Mouse (Mus musculus) heart, postnatal 0 days (tissue): ENCODE results near the gene Gm11011. TPM values are rescaled to one million over a fixed set of nuclear protein-coding genes. Genes with fewer than 3 reads are reported as not detected.

ENCODE experiments used
- ATAC-seq: fragments of 200-750 bp; cut with Nextera tagmentation; 2 replicates; pipeline ENCODE4 v1.8.0; 2017; ENCODE audit warnings: low read depth, moderate number of reproducible peaks, moderate library complexity; ENCODE audit not compliant: insufficient read depth
- DNase-seq: peaks from one replicate; pipeline ENCODE4 v3.0.0-alpha.2; 2016; ENCODE audit warnings: low spot score
- H3K27ac ChIP-seq: fragments of 300-500 bp; sonication (generic); 2 replicates; pipeline ENCODE4 v1.5.1; 2014; ENCODE audit warnings: low read depth, mild to moderate bottlenecking
- H3K27me3 ChIP-seq: fragments of 300-500 bp; sonication (generic); 2 replicates; pipeline ENCODE4 v1.6.1; 2014; ENCODE audit warnings: low read length, mixed read lengths; ENCODE audit not compliant: control insufficient read depth, insufficient read depth
- H3K36me3 ChIP-seq: fragments of 300-500 bp; sonication (generic); replicated peaks from 2 replicates; pipeline ENCODE4 v1.6.1; 2014; ENCODE audit warnings: low read length, mixed read lengths; ENCODE audit not compliant: control insufficient read depth, insufficient read depth
- H3K4me1 ChIP-seq: fragments of 300-500 bp; sonication (generic); 2 replicates; pipeline ENCODE4 v1.6.1; 2014; ENCODE audit warnings: antibody characterized with exemption; ENCODE audit not compliant: control insufficient read depth, insufficient read depth
- H3K4me2 ChIP-seq: fragments of 300-500 bp; sonication (generic); 2 replicates; pipeline ENCODE4 v1.6.1; 2014; ENCODE audit warnings: low read depth, mild to moderate bottlenecking, low read length, moderate library complexity
- H3K4me3 ChIP-seq: fragments of 300-500 bp; sonication (generic); 2 replicates; pipeline ENCODE4 v1.5.1; 2014; ENCODE audit warnings: low read depth, low read length
- H3K9ac ChIP-seq: fragments of 300-500 bp; sonication (generic); replicated peaks from 2 replicates; pipeline ENCODE4 v1.6.1; 2014; ENCODE audit warnings: low read depth, low read length, mixed read lengths
- H3K9me3 ChIP-seq: fragments of 300-500 bp; sonication (generic); replicated peaks from 2 replicates; pipeline ENCODE4 v1.6.1; 2016; ENCODE audit warnings: low read length; ENCODE audit not compliant: control insufficient read depth
- CTCF ChIP-seq: IDR thresholded peaks from 2 replicates; pipeline ENCODE4 v1.5.1; 2016; ENCODE audit warnings: antibody characterized with exemption, control low read depth, low read depth
- EP300 ChIP-seq: IDR thresholded peaks from 2 replicates; pipeline ENCODE4 v1.6.1; 2016; ENCODE audit warnings: antibody characterized with exemption, low read depth
- WGBS: fragments of 180-500 bp; shearing (Covaris S2); extraction: QIAGEN DNeasy Blood & Tissue Kit; methylation state at CpG from one replicate; pipeline ENCODE4 v1.1.7; 2014; 5-methylcytosine and 5-hydroxymethylcytosine counted together
- polyA plus RNA-seq: library from polyadenylated mRNA; unstranded; fragments of >200 nt; fragmentation: Nextera tagmentation; extraction: Ambion mirVana; gene quantifications from 2 replicates; pipeline ENCODE4 v1.2.1, GENCODE M21; 2015
- total RNA-seq: library from RNA; depleted of rRNA; stranded (reverse); fragments of >200 nt; gene quantifications from 2 replicates; pipeline ENCODE4 v1.2.3, GENCODE M21; 2014; ENCODE audit warnings: low replicate concordance

Gene Gm11011
- total and polyA plus RNA-seq, 2 experiments from 2014 or later, result not detected

GRCm38 (mm10) chr2:169599591-169599990 is 12.0 kb upstream of the Gm11011 start:
- H3K27me3 ChIP-seq, result no peaks in the 10 kb centered on the region
- H3K4me1 ChIP-seq, result no peaks in the 10 kb centered on the region
- H3K4me2 ChIP-seq, result no peak overlapping the region
- ATAC-seq, result no peak
- H3K9ac ChIP-seq, result no peak overlapping the region
- H3K4me3 ChIP-seq, result no peak overlapping the region
- no peaks in the 10 kb centered on the region for H3K9me3 ChIP-seq
- no peak for DNase-seq
- TF ChIP-seq CTCF (no peak), EP300 (no peak)
- no peaks in the 10 kb centered on the region for H3K36me3 ChIP-seq
- 80% methylated on average over 4 of the region's 4 CpGs for WGBS
- H3K27ac ChIP-seq, result no peak overlapping the region

- DNase-seq (no peak), ATAC-seq (no peak)
- Histone ChIP-seq H3K27ac (no peak overlapping the region), H3K9me3 (no peaks in the 10 kb centered on the region), H3K9ac (no peak overlapping the region), H3K27me3 (no peaks in the 10 kb centered on the region), H3K36me3 (no peaks in the 10 kb centered on the region), H3K4me3 (no peak overlapping the region), H3K4me2 (no peak overlapping the region), H3K4me1 (no peaks in the 10 kb centered on the region)
- WGBS, result 89% methylated on average over 8 of the region's 8 CpGs
- no peak for TF ChIP-seq CTCF
- no peak for TF ChIP-seq EP300
Observed at GRCm38 (mm10) chr2:169597971-169598370, 10.4 kb upstream of the Gm11011 start.

- no peak for DNase-seq
- H3K4me2 ChIP-seq, result no peak overlapping the region
- no peak overlapping the region for H3K9ac ChIP-seq
- no peaks in the 10 kb centered on the region for H3K36me3 ChIP-seq
- WGBS, result 78% methylated on average over 6 of the region's 6 CpGs
- no peaks in the 10 kb centered on the region for H3K9me3 ChIP-seq
- H3K4me3 ChIP-seq, result no peak overlapping the region
- no peak overlapping the region for H3K27ac ChIP-seq
- H3K4me1 ChIP-seq, result no peaks in the 10 kb centered on the region
- ATAC-seq, result no peak
- TF ChIP-seq CTCF (no peak), EP300 (no peak)
- no peaks in the 10 kb centered on the region for H3K27me3 ChIP-seq
Observed at GRCm38 (mm10) chr2:169597357-169597756, 9.8 kb upstream of the Gm11011 start.

GRCm38 (mm10) chr2:169593742-169594141 is 6.2 kb upstream of the Gm11011 start:
- no peaks in the 10 kb centered on the region for H3K36me3 ChIP-seq
- H3K9ac ChIP-seq, result no peak overlapping the region
- H3K27me3 ChIP-seq, result no peaks in the 10 kb centered on the region
- TF ChIP-seq CTCF (no peak), EP300 (no peak)
- 51% methylated on average over 3 of the region's 3 CpGs for WGBS
- no peak for ATAC-seq
- H3K4me3 ChIP-seq, result no peak overlapping the region
- no peak for DNase-seq
- H3K4me2 ChIP-seq, result no peak overlapping the region
- H3K27ac ChIP-seq, result no peak overlapping the region
- no peaks in the 10 kb centered on the region for H3K4me1 ChIP-seq
- no peaks in the 10 kb centered on the region for H3K9me3 ChIP-seq

GRCm38 (mm10) chr2:169590412-169590811 is 2.9 kb upstream of the Gm11011 start:
- Histone ChIP-seq H3K9ac (no peak overlapping the region), H3K4me2 (no peak overlapping the region), H3K4me1 (no peaks in the 10 kb centered on the region), H3K9me3 (no peaks in the 10 kb centered on the region), H3K36me3 (no peaks in the 10 kb centered on the region), H3K4me3 (no peak overlapping the region), H3K27me3 (no peaks in the 10 kb centered on the region), H3K27ac (no peak overlapping the region)
- ATAC-seq (no peak; the same call in 1 of the 2 replicates), DNase-seq (no peak)
- TF ChIP-seq EP300 (no peak), CTCF (no peak)
- WGBS, result 66% methylated on average over 8 of the region's 8 CpGs

- DNase-seq (no peak), ATAC-seq (no peak)
- Histone ChIP-seq H3K27me3 (no peaks in the 10 kb centered on the region), H3K27ac (no peak overlapping the region), H3K36me3 (no peaks in the 10 kb centered on the region), H3K4me1 (no peaks in the 10 kb centered on the region), H3K9me3 (no peaks in the 10 kb centered on the region), H3K9ac (no peak overlapping the region), H3K4me2 (no peak overlapping the region), H3K4me3 (no peak overlapping the region)
- TF ChIP-seq CTCF, result no peak
- TF ChIP-seq EP300, result no peak
- WGBS, result 84% methylated on average over 10 of the region's 10 CpGs
Observed at GRCm38 (mm10) chr2:169589697-169590096, 2.2 kb upstream of the Gm11011 start.
